Mouse (Mus musculus) heart, embryonic 15.5 days (tissue): ENCODE measurements around the gene Ly6g5c. TPM values are rescaled to one million over a fixed set of nuclear protein-coding genes. Genes with fewer than 3 reads are reported as not detected.
A peak's percentile ranks its signal among the peaks of the same experiment; 100 is the strongest.
"Not testable (repeated sequence)": the region's sequence is repeated elsewhere in the genome, so short reads cannot be mapped to it uniquely, and the experiment has no call there.

ENCODE experiments used
- ATAC-seq: fragments of 200-750 bp; cut with Nextera tagmentation; replicated peaks from 2 replicates; pipeline ENCODE4 v1.8.0; 2017; ENCODE audit warnings: low read depth, moderate TSS enrichment; ENCODE audit not compliant: insufficient number of reproducible peaks, insufficient read depth, low FRiP score
- H3K27ac ChIP-seq: fragments of 300-500 bp; sonication (generic); 2 replicates; pipeline ENCODE4 v1.5.1; 2015; ENCODE audit warnings: mild to moderate bottlenecking, inconsistent platforms
- H3K27me3 ChIP-seq: fragments of 300-500 bp; sonication (generic); 2 replicates; pipeline ENCODE4 v1.6.1; 2015; ENCODE audit warnings: inconsistent platforms
- H3K36me3 ChIP-seq: fragments of 300-500 bp; sonication (generic); 2 replicates; pipeline ENCODE4 v1.6.1; 2015; ENCODE audit warnings: mild to moderate bottlenecking, inconsistent platforms
- H3K4me1 ChIP-seq: fragments of 300-500 bp; sonication (generic); replicated peaks from 2 replicates; pipeline ENCODE4 v1.6.1; 2015; ENCODE audit warnings: inconsistent platforms
- H3K4me2 ChIP-seq: fragments of 300-500 bp; sonication (generic); 2 replicates; pipeline ENCODE4 v1.6.1; 2015; ENCODE audit warnings: inconsistent platforms, mild to moderate bottlenecking, moderate library complexity
- H3K4me3 ChIP-seq: fragments of 300-500 bp; sonication (generic); 2 replicates; pipeline ENCODE4 v1.5.1; 2015; ENCODE audit warnings: mild to moderate bottlenecking, inconsistent platforms
- H3K9ac ChIP-seq: fragments of 300-500 bp; sonication (generic); 2 replicates; pipeline ENCODE4 v1.6.1; 2015; ENCODE audit warnings: mild to moderate bottlenecking, inconsistent platforms
- H3K9me3 ChIP-seq: fragments of 300-500 bp; sonication (generic); replicated peaks from 2 replicates; pipeline ENCODE4 v1.6.1; 2016; ENCODE audit warnings: inconsistent platforms
- WGBS: fragments of 180-500 bp; shearing (Covaris S2); methylation state at CpG from one replicate; pipeline ENCODE4 v1.1.7; 2015; ENCODE audit warnings: mixed read lengths; 5-methylcytosine and 5-hydroxymethylcytosine counted together
- polyA plus RNA-seq: library from polyadenylated mRNA; unstranded; fragments of >200 nt; fragmentation: Nextera tagmentation; extraction: Ambion mirVana; gene quantifications from 2 replicates; pipeline ENCODE4 v1.2.1, GENCODE M21; 2015

Gene Ly6g5c
- polyA plus RNA-seq, 1 experiment from 2014 or later: not detected

- Histone ChIP-seq H3K4me3 (no peak within 1 kb of the TSS), H3K4me2 (no peak within 1 kb of the TSS), H3K9me3 (no peaks in the 10 kb centered on the region), H3K27me3 (no peaks in the 10 kb centered on the region), H3K36me3 (peaks cover 28% of the 10 kb centered on the region), H3K4me1 (peaks cover 9% of the 10 kb centered on the region), H3K9ac (no peak within 1 kb of the TSS), H3K27ac (0 out of 2 replicates have a peak within 1 kb of the TSS, but pooled peaks have one; percentile 2)
- WGBS: 83% methylated on average over 8 of the region's 8 CpGs
- no peak for ATAC-seq
Measured at GRCm38 (mm10) chr17:35115046-35116019, 7.3 kb downstream of the Ly6g5c start, which contains the start of gene Ly6g5b. Gene Ly6g5b, minus strand, starts transcription at chr17:35115428.

- WGBS: under 1% methylated on average over 33 of the region's 33 CpGs
- H3K4me1 ChIP-seq: peaks cover 29% of the 10 kb centered on the region
- peak overlapping the region; percentile 99 for H3K4me3 ChIP-seq
- no peaks in the 10 kb centered on the region for H3K9me3 ChIP-seq
- H3K27ac ChIP-seq: peak overlapping the region; percentile 79
- H3K36me3 ChIP-seq: peaks cover 37% of the 10 kb centered on the region
- no peak for ATAC-seq
- H3K9ac ChIP-seq: peak overlapping the region; percentile 97
- H3K27me3 ChIP-seq: no peaks in the 10 kb centered on the region
- H3K4me2 ChIP-seq: peak overlapping the region; percentile 92
Measured at GRCm38 (mm10) chr17:35120745-35121142, 12.7 kb downstream of the Ly6g5c start.

- peak within 1 kb of the TSS; percentile 99 for H3K4me3 ChIP-seq
- ATAC-seq: peak; percentile 95
Measured at GRCm38 (mm10) chr17:35121143-35121799, 13.2 kb downstream of the Ly6g5c start, which contains the start of gene Gpank1. Gene Gpank1, plus strand, starts transcription at chr17:35121455.

GRCm38 (mm10) chr17:35121871-35122303 is 13.8 kb downstream of the Ly6g5c start, which contains the start of gene Csnk2b:
Gene Csnk2b, minus strand, starts transcription at chr17:35122053.
- peaks cover 33% of the 10 kb centered on the region for H3K4me1 ChIP-seq
- H3K9ac ChIP-seq: peak within 1 kb of the TSS; percentile 97
- H3K9me3 ChIP-seq: no peaks in the 10 kb centered on the region
- no peaks in the 10 kb centered on the region for H3K27me3 ChIP-seq
- H3K27ac ChIP-seq: peak within 1 kb of the TSS; percentile 93
- WGBS: under 1% methylated on average over 19 of the region's 19 CpGs
- peak within 1 kb of the TSS; percentile 99 for H3K4me3 ChIP-seq
- H3K36me3 ChIP-seq: peaks cover 28% of the 10 kb centered on the region
- 0 out of 2 replicates have a peak, but pooled peaks have one; percentile 0 for ATAC-seq
- peak within 1 kb of the TSS; percentile 92 for H3K4me2 ChIP-seq

More at GRCm38 (mm10) chr17:35121143-35121799, 13.2 kb downstream of the Ly6g5c start, which contains the start of gene Gpank1:
- Histone ChIP-seq H3K4me1 (peaks cover 29% of the 10 kb centered on the region), H3K9me3 (no peaks in the 10 kb centered on the region), H3K4me2 (peak within 1 kb of the TSS; percentile 92), H3K36me3 (peaks cover 32% of the 10 kb centered on the region), H3K27me3 (no peaks in the 10 kb centered on the region), H3K9ac (peak within 1 kb of the TSS; percentile 97), H3K27ac (peak within 1 kb of the TSS; percentile 93)
- WGBS: under 1% methylated on average over 50 of the region's 50 CpGs

GRCm38 (mm10) chr17:35123287-35123686 is 15.2 kb downstream of the Ly6g5c start:
- ATAC-seq, H3K9me3 ChIP-seq, H3K4me2 ChIP-seq, H3K4me3 ChIP-seq, H3K27me3 ChIP-seq, H3K9ac ChIP-seq, H3K27ac ChIP-seq: not testable (repeated sequence)
- WGBS: 93% methylated on average over 9 of the region's 9 CpGs
- H3K4me1 ChIP-seq: peaks cover 44% of the 10 kb centered on the region
- H3K36me3 ChIP-seq: peaks cover 19% of the 10 kb centered on the region

- H3K27ac ChIP-seq, H3K27me3 ChIP-seq, H3K9ac ChIP-seq, H3K9me3 ChIP-seq, H3K4me3 ChIP-seq, ATAC-seq, H3K4me2 ChIP-seq: not testable (repeated sequence)
- Histone ChIP-seq H3K4me1 (peaks cover 47% of the 10 kb centered on the region), H3K36me3 (peaks cover 13% of the 10 kb centered on the region; the same call in 1 of the 2 replicates)
- 90% methylated on average over 12 of the region's 12 CpGs for WGBS
Measured at GRCm38 (mm10) chr17:35124261-35124896, 16.3 kb downstream of the Ly6g5c start.

GRCm38 (mm10) chr17:35125081-35125480 is 17.0 kb downstream of the Ly6g5c start:
- Histone ChIP-seq H3K36me3 (peaks cover 16% of the 10 kb centered on the region), H3K27ac (0 out of 2 replicates have a peak overlapping the region, but pooled peaks have one; percentile 94), H3K9me3 (no peaks in the 10 kb centered on the region), H3K4me2 (peak overlapping the region; percentile 86; the same call in 1 of the 2 replicates), H3K9ac (no peak overlapping the region), H3K4me3 (no peak overlapping the region), H3K27me3 (no peaks in the 10 kb centered on the region), H3K4me1 (peaks cover 41% of the 10 kb centered on the region)
- 86% methylated on average over 1 of the region's 1 CpGs for WGBS
- ATAC-seq: no peak

GRCm38 (mm10) chr17:35125578-35125977 is 17.5 kb downstream of the Ly6g5c start:
- H3K36me3 ChIP-seq: peaks cover 21% of the 10 kb centered on the region
- peak overlapping the region; percentile 86 for H3K4me2 ChIP-seq
- no peaks in the 10 kb centered on the region for H3K27me3 ChIP-seq
- peak overlapping the region; percentile 84 for H3K9ac ChIP-seq
- no peaks in the 10 kb centered on the region for H3K9me3 ChIP-seq
- WGBS: 28% methylated on average over 6 of the region's 6 CpGs
- H3K4me1 ChIP-seq: peaks cover 36% of the 10 kb centered on the region
- peak overlapping the region; percentile 86 for H3K4me3 ChIP-seq
- H3K27ac ChIP-seq: peak overlapping the region; percentile 94
- ATAC-seq: no peak

GRCm38 (mm10) chr17:35126206-35126611 is 18.1 kb downstream of the Ly6g5c start, which contains the start of gene D17H6S53E:
Gene D17H6S53E, plus strand, starts transcription at chr17:35126373.
- peak within 1 kb of the TSS; percentile 94 for H3K27ac ChIP-seq
- H3K9ac ChIP-seq: peak within 1 kb of the TSS; percentile 84
- peak within 1 kb of the TSS; percentile 86 for H3K4me3 ChIP-seq
- WGBS: under 1% methylated on average over 36 of the region's 36 CpGs
- H3K4me1 ChIP-seq: peaks cover 36% of the 10 kb centered on the region
- no peaks in the 10 kb centered on the region for H3K27me3 ChIP-seq
- peaks cover 22% of the 10 kb centered on the region for H3K36me3 ChIP-seq
- peak within 1 kb of the TSS; percentile 86 for H3K4me2 ChIP-seq
- no peaks in the 10 kb centered on the region for H3K9me3 ChIP-seq
- peak; percentile 63 for ATAC-seq

GRCm38 (mm10) chr17:35127017-35127416 is 18.9 kb downstream of the Ly6g5c start:
- peak overlapping the region; percentile 94 for H3K27ac ChIP-seq
- 59% methylated on average over 13 of the region's 13 CpGs for WGBS

More at GRCm38 (mm10) chr17:35127017-35127416, 18.9 kb downstream of the Ly6g5c start:
- no peaks in the 10 kb centered on the region for H3K9me3 ChIP-seq
- H3K4me3 ChIP-seq: peak overlapping the region; percentile 86
- H3K27me3 ChIP-seq: no peaks in the 10 kb centered on the region
- no peak for ATAC-seq
- peaks cover 32% of the 10 kb centered on the region for H3K4me1 ChIP-seq
- peak overlapping the region; percentile 84 for H3K9ac ChIP-seq
- peaks cover 22% of the 10 kb centered on the region for H3K36me3 ChIP-seq
- peak overlapping the region; percentile 86 for H3K4me2 ChIP-seq
